15 mouse cellular contexts compared by ENCODE assay signal in the genomic region with DNA sequence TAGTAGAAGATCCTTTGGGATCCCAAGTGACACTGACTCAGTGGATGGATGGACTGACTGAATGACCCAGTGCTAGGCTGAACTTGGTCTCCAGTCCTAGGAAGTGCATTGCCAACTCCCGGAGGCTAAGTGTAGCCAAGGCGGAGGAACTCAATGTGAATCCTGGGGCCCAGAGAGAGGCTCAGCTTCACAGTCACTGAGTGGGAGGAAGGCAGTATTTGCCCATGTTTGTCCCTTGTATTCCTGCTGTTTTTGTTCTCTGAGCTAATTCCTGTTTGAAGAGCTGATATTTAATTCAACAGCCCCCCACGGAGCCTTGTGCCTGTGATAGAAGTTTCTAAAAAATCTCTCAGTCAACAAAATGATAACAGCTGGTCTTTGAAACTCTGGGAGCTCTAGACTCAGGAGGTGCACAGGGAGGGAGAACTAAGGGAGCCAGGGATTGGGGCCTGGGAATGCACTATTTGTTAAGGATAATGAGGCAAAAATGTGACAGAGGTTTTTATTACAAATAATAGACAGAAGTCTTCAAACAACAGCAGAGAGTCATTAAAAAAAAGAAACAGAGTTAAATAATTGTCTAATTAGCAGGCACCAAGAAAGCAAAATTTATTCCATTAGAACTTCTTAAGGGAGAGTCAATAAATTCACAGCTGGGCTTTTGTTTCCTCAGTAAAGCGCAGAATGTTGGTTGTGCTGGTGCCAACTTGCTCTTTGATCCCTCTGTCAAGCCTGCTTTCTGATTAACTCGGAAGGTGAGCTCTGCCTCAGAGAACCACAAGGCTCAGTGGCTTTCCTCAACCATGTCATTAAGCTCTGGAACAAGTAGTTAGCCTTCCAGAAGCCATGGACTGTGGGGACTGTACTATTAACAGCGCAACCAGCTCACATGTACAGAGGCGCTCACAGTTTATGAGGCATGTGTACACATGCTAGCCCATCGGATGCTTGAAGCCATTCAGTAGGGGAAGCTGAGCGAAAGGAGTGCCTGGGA.
DNase-seq lines count a peak whose midpoint lies in the region; ATAC-seq lines count a peak whose summit lies in the region.
"Had no signal": no experiment of that assay in that cellular context is flagged by ENCODE, and none has a peak within 500 bp of the region (broad histone marks: within the 10 kb centered on the region; RNA-seq: fewer than 3 reads in every experiment).

No protein-coding gene starts in this region.

- 0 out of 2 replicates have a peak, but pooled peaks have one; percentile 24 for ATAC-seq in hindbrain, embryonic 13.5 days (ENCODE audit: low FRiP score)
- no peak for ATAC-seq in hindbrain, embryonic 12.5 days (ENCODE audit: low FRiP score)
- peak; percentile 30; the same call in 1 of the 2 replicates for ATAC-seq in forebrain, embryonic 12.5 days (ENCODE audit: low FRiP score)
- ATAC-seq in kidney, embryonic 14.5 days (ENCODE audit: low FRiP score, low TSS enrichment), result peak; percentile 52; the same call in 1 of the 2 replicates
- peak; percentile 57; the same call in 1 of the 2 replicates for ATAC-seq in limb, embryonic 13.5 days (ENCODE audit: low FRiP score, low read depth)
- ATAC-seq: intestine, postnatal 0 days had no signal

- no peak overlapping the region for H3K4me2 ChIP-seq in hindbrain, embryonic 13.5 days
- H3K4me2 ChIP-seq in hindbrain, embryonic 12.5 days (replicated peaks), result no peak overlapping the region
- H3K4me2 ChIP-seq in forebrain, embryonic 12.5 days, result no peak overlapping the region
- no peak overlapping the region for H3K4me2 ChIP-seq in kidney, embryonic 14.5 days (replicated peaks; ENCODE audit: low read depth, low read length)
- no peak overlapping the region for H3K4me2 ChIP-seq in limb, embryonic 13.5 days (replicated peaks)
- H3K4me2 ChIP-seq: lung, embryonic 15.5 days had no signal

- no peak overlapping the region for H3K4me3 ChIP-seq in hindbrain, embryonic 13.5 days
- no peak overlapping the region for H3K4me3 ChIP-seq in hindbrain, embryonic 12.5 days
- H3K4me3 ChIP-seq in forebrain, embryonic 12.5 days (replicated peaks), result no peak overlapping the region
- no peak overlapping the region for H3K4me3 ChIP-seq in kidney, embryonic 14.5 days (ENCODE audit: low read length)
- H3K4me3 ChIP-seq in limb, embryonic 13.5 days, result no peak overlapping the region
- H3K4me3 ChIP-seq: gastrocnemius, adult 2 months; lung, embryonic 15.5 days had no signal

- no peaks in the 10 kb centered on the region for H3K9me3 ChIP-seq in hindbrain, embryonic 13.5 days
- H3K9me3 ChIP-seq in hindbrain, embryonic 12.5 days (replicated peaks), result no peaks in the 10 kb centered on the region
- H3K9me3 ChIP-seq in forebrain, embryonic 12.5 days, result no peaks in the 10 kb centered on the region
- H3K9me3 ChIP-seq in kidney, embryonic 14.5 days (ENCODE audit: control insufficient read depth, low read length), result no peaks in the 10 kb centered on the region
- no peaks in the 10 kb centered on the region for H3K9me3 ChIP-seq in limb, embryonic 13.5 days
- H3K9me3 ChIP-seq: lung, embryonic 15.5 days had no signal

- H3K9ac ChIP-seq in hindbrain, embryonic 13.5 days, result no peak overlapping the region
- no peak overlapping the region for H3K9ac ChIP-seq in hindbrain, embryonic 12.5 days
- H3K9ac ChIP-seq in forebrain, embryonic 12.5 days, result no peak overlapping the region
- no peak overlapping the region for H3K9ac ChIP-seq in kidney, embryonic 14.5 days (ENCODE audit: low read depth, low read length)
- no peak overlapping the region for H3K9ac ChIP-seq in limb, embryonic 13.5 days
- H3K9ac ChIP-seq: lung, embryonic 15.5 days had no signal

- no peaks in the 10 kb centered on the region for H3K36me3 ChIP-seq in hindbrain, embryonic 13.5 days
- no peaks in the 10 kb centered on the region for H3K36me3 ChIP-seq in hindbrain, embryonic 12.5 days
- no peaks in the 10 kb centered on the region for H3K36me3 ChIP-seq in forebrain, embryonic 12.5 days (replicated peaks)
- no peaks in the 10 kb centered on the region for H3K36me3 ChIP-seq in kidney, embryonic 14.5 days (ENCODE audit: control insufficient read depth, insufficient read depth, low read length)
- no peaks in the 10 kb centered on the region for H3K36me3 ChIP-seq in limb, embryonic 13.5 days
- H3K36me3 ChIP-seq: lung, embryonic 15.5 days had no signal

- H3K27ac ChIP-seq in hindbrain, embryonic 13.5 days, result no peak overlapping the region; the same call in 1 of the 2 replicates
- H3K27ac ChIP-seq in hindbrain, embryonic 12.5 days, result no peak overlapping the region
- no peak overlapping the region for H3K27ac ChIP-seq in forebrain, embryonic 12.5 days
- no peak overlapping the region for H3K27ac ChIP-seq in kidney, embryonic 14.5 days (ENCODE audit: low read depth, low read length)
- no peak overlapping the region for H3K27ac ChIP-seq in limb, embryonic 13.5 days
- H3K27ac ChIP-seq: gastrocnemius, adult 2 months; lung, embryonic 15.5 days had no signal

- H3K4me1 ChIP-seq in hindbrain, embryonic 13.5 days (replicated peaks), result 0 out of 2 replicates have a peak, but pooled peaks cover 3% of the 10 kb centered on the region
- H3K4me1 ChIP-seq in hindbrain, embryonic 12.5 days, result no peaks in the 10 kb centered on the region
- H3K4me1 ChIP-seq in forebrain, embryonic 12.5 days, result peaks cover 5% of the 10 kb centered on the region; the same call in 1 of the 2 replicates
- H3K4me1 ChIP-seq in kidney, embryonic 14.5 days (ENCODE audit: control insufficient read depth, insufficient read depth, low read length), result no peaks in the 10 kb centered on the region
- H3K4me1 ChIP-seq in limb, embryonic 13.5 days, result peaks cover 7% of the 10 kb centered on the region; the same call in 1 of the 2 replicates
- H3K4me1 ChIP-seq: lung, embryonic 15.5 days had no signal

- WGBS in hindbrain, embryonic 13.5 days, result 70% methylated on average over 9 of the region's 9 CpGs
- 70% methylated on average over 9 of the region's 9 CpGs for WGBS in hindbrain, embryonic 12.5 days
- 57% methylated on average over 9 of the region's 9 CpGs for WGBS in forebrain, embryonic 12.5 days
- 62% methylated on average over 9 of the region's 9 CpGs for WGBS in kidney, embryonic 14.5 days
- WGBS in limb, embryonic 13.5 days, result 43% methylated on average over 9 of the region's 9 CpGs

- no peak for DNase-seq in gastrocnemius, adult 18-20 months (ENCODE audit: low spot score)
- no peak for DNase-seq in cerebellum, postnatal 25 days
- no peak for DNase-seq in right cerebral cortex, postnatal 25 days
- DNase-seq: cerebellum, adult 2 months; gastrocnemius, adult 2 months; left cerebral cortex, postnatal 4 days; right cerebral cortex, postnatal 4 days; thymus, postnatal 36 days had no signal

- H3K27me3 ChIP-seq in hindbrain, embryonic 13.5 days, result no peaks in the 10 kb centered on the region
- no peaks in the 10 kb centered on the region for H3K27me3 ChIP-seq in hindbrain, embryonic 12.5 days
- H3K27me3 ChIP-seq in forebrain, embryonic 12.5 days, result 0 out of 2 replicates have a peak, but pooled peaks cover 7% of the 10 kb centered on the region
- H3K27me3 ChIP-seq in kidney, embryonic 14.5 days (ENCODE audit: control insufficient read depth, insufficient read depth, low read length), result no peaks in the 10 kb centered on the region
- no peaks in the 10 kb centered on the region for H3K27me3 ChIP-seq in limb, embryonic 13.5 days
- H3K27me3 ChIP-seq: lung, embryonic 15.5 days had no signal
